Mouse (Mus musculus): ENCODE results near the gene Smurf1. TPM values are rescaled to one million over a fixed set of nuclear protein-coding genes. Genes with fewer than 3 reads are reported as not detected.
A peak's percentile ranks its signal among the peaks of the same experiment; 100 is the strongest.

The Smurf1 gene
- polyA plus RNA-seq, 1 experiment from 2014 or later, result 18.0 TPM

DNA sequence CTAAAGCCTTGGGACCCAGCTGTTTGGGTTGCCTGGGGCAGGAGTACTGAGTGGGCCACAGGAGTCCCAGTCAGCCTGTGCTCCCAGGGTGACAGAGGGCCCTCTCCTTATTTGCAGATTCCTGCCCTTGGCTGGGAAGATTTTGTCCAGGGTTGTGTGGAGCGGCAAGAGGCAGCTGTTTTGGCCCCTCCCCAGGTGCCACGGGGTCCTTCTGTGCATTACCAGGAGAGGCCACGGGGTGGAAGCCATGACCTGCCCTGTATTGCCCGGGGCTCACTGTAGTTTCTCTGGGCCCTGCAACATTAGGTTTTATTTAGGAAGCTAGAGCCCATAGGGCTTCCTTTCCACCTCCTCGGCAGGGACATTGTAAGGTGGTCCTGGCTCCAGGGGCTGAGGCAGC is 111.7 kb downstream of the Smurf1 start:
- peaks cover 0 to 2% of the 10 kb centered on the region in 2 experiments; a peak in 2 of 4 replicates for H3K4me1 ChIP-seq (ENCODE audit: control insufficient read depth in 2 of 2, insufficient read depth in 2 of 2, low read length in 2 of 2)
- H3K9ac ChIP-seq (ENCODE audit: low read length), result no peak overlapping the region
- H3K27me3 ChIP-seq (ENCODE audit: control insufficient read depth, insufficient read depth, low read length), result no peaks in the 10 kb centered on the region
- H3K9me3 ChIP-seq (ENCODE audit: control insufficient read depth, low read length), result no peaks in the 10 kb centered on the region
- H3K27ac ChIP-seq (replicated peaks in 1 of 2; ENCODE audit: control insufficient read depth in 1 of 2, insufficient read depth in 1 of 2, low read depth in 2 of 2, low read length in 2 of 2), result no peak overlapping the region
- H3K36me3 ChIP-seq (ENCODE audit: control insufficient read depth, insufficient read depth, low read length), result peaks cover 99% of the 10 kb centered on the region
- 86% methylated on average over 5 of the region's 5 CpGs for WGBS
- H3K4me3 ChIP-seq (ENCODE audit: control insufficient read depth in 1 of 2, insufficient read depth in 1 of 2, low read depth in 1 of 2, low read length in 2 of 2), result no peak overlapping the region
- ATAC-seq (ENCODE audit: insufficient number of reproducible peaks, insufficient read depth, low FRiP score, low read depth), result no peak
- no peak overlapping the region for H3K4me2 ChIP-seq (ENCODE audit: low read length)

DNA sequence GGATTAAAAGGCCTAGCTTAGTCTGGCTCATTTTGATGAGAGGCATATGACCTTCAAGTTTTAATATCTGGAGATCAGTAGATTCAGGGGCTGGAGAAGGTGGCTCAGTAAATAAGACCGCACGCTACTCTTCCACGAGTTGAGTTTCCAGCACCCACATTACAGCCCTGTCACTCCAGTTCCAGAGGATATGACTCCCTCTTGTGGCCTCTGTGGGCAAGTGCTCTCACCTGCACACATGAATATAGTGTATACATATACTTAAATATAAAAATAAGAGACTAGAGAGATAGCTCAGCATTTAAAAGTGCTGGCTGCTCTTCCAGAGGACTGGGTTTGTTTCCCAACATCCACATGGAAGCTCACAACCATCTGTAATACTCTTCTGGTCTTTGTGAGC is 113.8 kb downstream of the Smurf1 start:
- ATAC-seq (ENCODE audit: insufficient number of reproducible peaks, insufficient read depth, low FRiP score, low read depth), result no peak
- H3K4me3 ChIP-seq (ENCODE audit: control insufficient read depth in 1 of 2, insufficient read depth in 1 of 2, low read depth in 1 of 2, low read length in 2 of 2), result no peak overlapping the region
- H3K36me3 ChIP-seq (ENCODE audit: control insufficient read depth, insufficient read depth, low read length), result peaks cover 100% of the 10 kb centered on the region
- no peaks in the 10 kb centered on the region for H3K9me3 ChIP-seq (ENCODE audit: control insufficient read depth, low read length)
- H3K4me1 ChIP-seq (ENCODE audit: control insufficient read depth in 2 of 2, insufficient read depth in 2 of 2, low read length in 2 of 2), result peaks cover 0 to 2% of the 10 kb centered on the region in 2 experiments; a peak in 2 of 4 replicates
- no peaks in the 10 kb centered on the region for H3K27me3 ChIP-seq (ENCODE audit: control insufficient read depth, insufficient read depth, low read length)
- WGBS, result 91% methylated on average over 3 of the region's 3 CpGs
- no peak overlapping the region for H3K27ac ChIP-seq (replicated peaks in 1 of 2; ENCODE audit: control insufficient read depth in 1 of 2, insufficient read depth in 1 of 2, low read depth in 2 of 2, low read length in 2 of 2)
- no peak overlapping the region for H3K4me2 ChIP-seq (ENCODE audit: low read length)
- no peak overlapping the region for H3K9ac ChIP-seq (ENCODE audit: low read length)

DNA sequence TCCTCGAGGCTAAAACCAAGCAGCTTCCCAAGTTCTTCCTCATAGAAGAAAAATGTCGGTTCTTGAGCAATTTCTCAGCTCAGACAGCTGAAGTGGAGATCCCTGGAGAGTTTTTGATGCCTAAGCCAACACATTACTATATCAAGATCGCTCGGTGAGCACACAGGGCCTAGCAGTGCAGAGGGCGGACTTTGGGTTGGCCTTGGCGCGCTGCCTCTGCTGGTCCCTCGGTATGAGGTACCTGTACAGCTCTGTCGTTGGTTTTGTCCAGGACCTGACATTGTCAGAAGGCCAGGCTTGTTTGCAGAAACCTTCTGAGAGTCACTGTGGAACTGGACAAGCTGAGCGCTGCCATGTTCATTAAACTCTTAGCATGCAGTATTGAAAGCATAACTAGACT is 115.7 kb downstream of the Smurf1 start:
- H3K27ac ChIP-seq (replicated peaks in 1 of 2; ENCODE audit: control insufficient read depth in 1 of 2, insufficient read depth in 1 of 2, low read depth in 2 of 2, low read length in 2 of 2), result no peak overlapping the region
- ATAC-seq (ENCODE audit: insufficient number of reproducible peaks, insufficient read depth, low FRiP score, low read depth), result no peak
- WGBS, result 92% methylated on average over 10 of the region's 10 CpGs

DNA sequence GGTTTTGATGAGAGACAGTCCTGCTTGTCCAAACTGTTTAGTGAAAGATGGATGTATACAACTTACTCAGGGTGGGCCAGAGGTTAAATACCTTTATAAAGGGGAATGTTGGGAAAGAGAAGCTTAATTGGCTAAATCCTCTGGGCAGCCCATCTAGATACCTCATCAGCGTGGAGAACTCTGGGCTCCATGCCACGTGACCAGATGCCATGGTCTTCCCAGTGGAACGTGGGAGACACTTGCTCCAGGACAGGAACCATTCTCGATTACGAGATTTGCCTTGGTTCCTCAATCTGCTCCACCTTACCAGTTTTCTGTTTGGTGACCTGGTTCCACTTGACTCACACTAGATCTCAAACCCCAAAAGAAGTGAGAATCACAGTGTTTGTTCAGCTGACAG is 116.9 kb downstream of the Smurf1 start:
- H3K9me3 ChIP-seq (ENCODE audit: control insufficient read depth, low read length), result no peaks in the 10 kb centered on the region
- no peak overlapping the region for H3K4me2 ChIP-seq (ENCODE audit: low read length)
- no peak for ATAC-seq (ENCODE audit: insufficient number of reproducible peaks, insufficient read depth, low FRiP score, low read depth)
- H3K4me3 ChIP-seq (ENCODE audit: control insufficient read depth in 1 of 2, insufficient read depth in 1 of 2, low read depth in 1 of 2, low read length in 2 of 2), result no peak overlapping the region
- no peak overlapping the region for H3K27ac ChIP-seq (replicated peaks in 1 of 2; ENCODE audit: control insufficient read depth in 1 of 2, insufficient read depth in 1 of 2, low read depth in 2 of 2, low read length in 2 of 2)
- no peak overlapping the region for H3K9ac ChIP-seq (ENCODE audit: low read length)
- H3K36me3 ChIP-seq (ENCODE audit: control insufficient read depth, insufficient read depth, low read length), result peaks cover 100% of the 10 kb centered on the region
- H3K4me1 ChIP-seq (ENCODE audit: control insufficient read depth in 2 of 2, insufficient read depth in 2 of 2, low read length in 2 of 2), result no peaks in the 10 kb centered on the region
- H3K27me3 ChIP-seq (ENCODE audit: control insufficient read depth, insufficient read depth, low read length), result no peaks in the 10 kb centered on the region
- WGBS, result 79% methylated on average over 5 of the region's 5 CpGs

More for the DNA sequence above, 115.7 kb downstream of the Smurf1 start:
- Histone ChIP-seq H3K4me2 (ENCODE audit: low read length) (no peak overlapping the region), H3K27me3 (ENCODE audit: control insufficient read depth, insufficient read depth, low read length) (no peaks in the 10 kb centered on the region), H3K9me3 (ENCODE audit: control insufficient read depth, low read length) (no peaks in the 10 kb centered on the region), H3K4me3 (ENCODE audit: control insufficient read depth in 1 of 2, insufficient read depth in 1 of 2, low read depth in 1 of 2, low read length in 2 of 2) (no peak overlapping the region), H3K4me1 (ENCODE audit: control insufficient read depth in 2 of 2, insufficient read depth in 2 of 2, low read length in 2 of 2) (no peaks in the 10 kb centered on the region), H3K36me3 (ENCODE audit: control insufficient read depth, insufficient read depth, low read length) (peaks cover 100% of the 10 kb centered on the region), H3K9ac (ENCODE audit: low read length) (no peak overlapping the region)

DNA sequence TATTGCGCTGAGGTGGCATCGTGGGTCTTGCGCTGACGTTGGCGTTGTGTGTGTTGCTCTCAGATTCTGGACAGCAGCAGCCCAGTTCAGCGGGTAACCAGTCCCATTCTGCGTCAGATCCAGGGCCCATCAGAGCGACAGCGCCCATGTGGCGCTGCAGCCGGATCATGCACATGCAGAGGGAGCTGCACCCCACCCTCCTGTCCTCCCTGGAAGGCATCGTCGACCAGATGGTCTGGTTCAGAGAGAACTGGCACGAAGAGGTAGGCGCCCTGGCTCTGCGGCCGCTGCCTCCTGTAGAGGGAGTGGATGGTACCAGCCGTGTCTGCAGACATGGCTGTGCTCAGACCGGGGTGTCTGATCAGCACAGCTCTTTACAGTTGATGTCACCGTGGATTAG is 120.3 kb downstream of the Smurf1 start:
- ATAC-seq (ENCODE audit: insufficient number of reproducible peaks, insufficient read depth, low FRiP score, low read depth), result no peak
- H3K4me1 ChIP-seq (ENCODE audit: control insufficient read depth in 2 of 2, insufficient read depth in 2 of 2, low read length in 2 of 2), result no peaks in the 10 kb centered on the region
- no peaks in the 10 kb centered on the region for H3K27me3 ChIP-seq (ENCODE audit: control insufficient read depth, insufficient read depth, low read length)
- no peak overlapping the region for H3K4me2 ChIP-seq (ENCODE audit: low read length)
- 96% methylated on average over 20 of the region's 20 CpGs for WGBS
- peaks cover 100% of the 10 kb centered on the region for H3K36me3 ChIP-seq (ENCODE audit: control insufficient read depth, insufficient read depth, low read length)
- no peaks in the 10 kb centered on the region for H3K9me3 ChIP-seq (ENCODE audit: control insufficient read depth, low read length)
- no peak overlapping the region for H3K9ac ChIP-seq (ENCODE audit: low read length)
- H3K27ac ChIP-seq (replicated peaks in 1 of 2; ENCODE audit: control insufficient read depth in 1 of 2, insufficient read depth in 1 of 2, low read depth in 2 of 2, low read length in 2 of 2), result no peak overlapping the region
- H3K4me3 ChIP-seq (ENCODE audit: control insufficient read depth in 1 of 2, insufficient read depth in 1 of 2, low read depth in 1 of 2, low read length in 2 of 2), result no peak overlapping the region

DNA sequence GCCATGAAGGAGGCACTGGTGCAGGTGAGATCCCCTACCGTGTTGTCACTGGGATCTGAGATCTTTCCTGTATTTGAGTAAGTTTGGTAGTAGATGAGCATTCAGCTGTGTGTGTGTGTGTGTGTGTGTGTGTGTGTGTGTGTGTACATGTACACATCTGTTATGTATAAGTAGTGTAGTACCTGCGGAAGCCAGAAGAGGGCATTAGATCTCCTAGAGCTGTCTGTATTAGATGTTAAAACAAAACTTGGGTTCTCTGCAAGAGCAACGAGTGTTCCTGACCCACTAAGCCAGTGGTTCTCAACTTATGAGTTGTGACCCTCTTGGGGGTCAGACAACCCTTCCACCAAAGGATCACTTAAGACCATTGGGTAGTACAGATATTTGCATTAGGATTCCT is 129.5 kb downstream of the Smurf1 start:
- Histone ChIP-seq H3K9me3 (ENCODE audit: control insufficient read depth, low read length) (no peaks in the 10 kb centered on the region), H3K27me3 (ENCODE audit: control insufficient read depth, insufficient read depth, low read length) (no peaks in the 10 kb centered on the region), H3K27ac (replicated peaks in 1 of 2; ENCODE audit: control insufficient read depth in 1 of 2, insufficient read depth in 1 of 2, low read depth in 2 of 2, low read length in 2 of 2) (no peak overlapping the region), H3K9ac (ENCODE audit: low read length) (no peak overlapping the region), H3K4me3 (ENCODE audit: control insufficient read depth in 1 of 2, insufficient read depth in 1 of 2, low read depth in 1 of 2, low read length in 2 of 2) (no peak overlapping the region), H3K4me1 (ENCODE audit: control insufficient read depth in 2 of 2, insufficient read depth in 2 of 2, low read length in 2 of 2) (no peaks in the 10 kb centered on the region), H3K36me3 (ENCODE audit: control insufficient read depth, insufficient read depth, low read length) (peaks cover 100% of the 10 kb centered on the region), H3K4me2 (ENCODE audit: low read length) (no peak overlapping the region)
- no peak for ATAC-seq (ENCODE audit: insufficient number of reproducible peaks, insufficient read depth, low FRiP score, low read depth)
- 87% methylated on average over 3 of the region's 3 CpGs for whole genome bisulfite sequencing

DNA sequence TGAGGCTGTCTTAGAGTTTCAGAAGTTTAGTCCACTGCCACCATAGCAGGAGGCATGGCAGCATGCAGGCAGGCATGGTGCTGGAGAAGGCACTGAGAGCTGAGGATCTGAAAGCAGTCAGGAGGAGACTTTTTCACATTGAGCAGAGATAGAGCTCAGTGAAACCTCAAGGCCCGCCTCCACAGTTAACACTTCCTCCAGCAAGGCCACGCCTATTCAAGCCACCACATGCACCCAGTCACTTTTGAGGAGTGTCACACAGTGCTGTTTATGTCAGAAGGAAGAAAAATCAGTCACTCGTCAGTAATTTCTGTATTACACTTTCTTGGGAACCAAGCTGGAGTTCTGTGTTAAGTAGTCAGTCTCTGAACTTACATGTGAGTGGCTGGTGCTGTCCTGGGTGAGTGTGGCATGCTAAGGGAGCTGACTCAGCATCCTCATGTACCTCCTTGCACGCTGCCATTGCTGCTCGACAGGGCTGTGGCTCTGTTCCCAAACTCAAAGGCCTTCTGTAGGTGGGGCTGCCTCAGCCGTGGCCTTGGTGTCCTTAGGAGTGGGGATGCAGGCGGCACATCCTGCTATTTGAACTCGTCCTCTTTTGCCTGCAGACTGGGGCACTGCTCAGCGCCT is 133.7 kb downstream of the Smurf1 start:
- H3K36me3 ChIP-seq (ENCODE audit: control insufficient read depth, insufficient read depth, low read length), result peaks cover 100% of the 10 kb centered on the region
- no peak overlapping the region for H3K4me2 ChIP-seq (ENCODE audit: low read length)
- no peak overlapping the region for H3K27ac ChIP-seq (replicated peaks in 1 of 2; ENCODE audit: control insufficient read depth in 1 of 2, insufficient read depth in 1 of 2, low read depth in 2 of 2, low read length in 2 of 2)
- no peak for ATAC-seq (ENCODE audit: insufficient number of reproducible peaks, insufficient read depth, low FRiP score, low read depth)
- WGBS, result 84% methylated on average over 9 of the region's 9 CpGs
- no peaks in the 10 kb centered on the region for H3K9me3 ChIP-seq (ENCODE audit: control insufficient read depth, low read length)
- no peaks in the 10 kb centered on the region for H3K4me1 ChIP-seq (ENCODE audit: control insufficient read depth in 2 of 2, insufficient read depth in 2 of 2, low read length in 2 of 2)
- H3K9ac ChIP-seq (ENCODE audit: low read length), result no peak overlapping the region
- H3K4me3 ChIP-seq (ENCODE audit: control insufficient read depth in 1 of 2, insufficient read depth in 1 of 2, low read depth in 1 of 2, low read length in 2 of 2), result no peak overlapping the region
- H3K27me3 ChIP-seq (ENCODE audit: control insufficient read depth, insufficient read depth, low read length), result no peaks in the 10 kb centered on the region

DNA sequence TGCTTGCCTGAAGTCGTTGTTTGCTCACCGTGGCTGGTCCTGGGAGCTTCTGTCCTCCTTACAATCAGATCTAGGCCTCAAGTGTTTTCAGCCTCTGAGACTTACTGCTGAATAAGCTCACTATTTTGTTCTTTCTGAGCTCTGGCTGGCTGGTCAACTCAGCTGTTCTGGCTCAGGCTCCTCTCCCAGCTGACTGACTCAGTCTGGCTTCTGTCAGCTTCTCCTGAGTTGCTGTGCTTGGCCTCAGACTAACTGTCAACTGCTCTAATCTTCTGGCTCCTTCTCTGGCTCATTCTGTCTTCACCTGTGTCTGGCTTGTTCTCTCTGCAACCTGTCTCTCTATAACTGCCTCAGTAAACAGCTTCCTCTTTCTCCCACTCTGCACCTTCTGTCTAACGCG is 136.0 kb downstream of the Smurf1 start:
- no peaks in the 10 kb centered on the region for H3K27me3 ChIP-seq (ENCODE audit: control insufficient read depth, insufficient read depth, low read length)
- WGBS, result 81% methylated on average over 4 of the region's 4 CpGs
- peaks cover 100% of the 10 kb centered on the region for H3K36me3 ChIP-seq (ENCODE audit: control insufficient read depth, insufficient read depth, low read length)
- H3K4me3 ChIP-seq (ENCODE audit: control insufficient read depth in 1 of 2, insufficient read depth in 1 of 2, low read depth in 1 of 2, low read length in 2 of 2), result no peak overlapping the region
- no peak overlapping the region for H3K9ac ChIP-seq (ENCODE audit: low read length)
- ATAC-seq (ENCODE audit: insufficient number of reproducible peaks, insufficient read depth, low FRiP score, low read depth), result 0 out of 2 replicates have a peak, but pooled peaks have one; percentile 23
- H3K4me2 ChIP-seq (ENCODE audit: low read length), result no peak overlapping the region
- H3K27ac ChIP-seq (replicated peaks in 1 of 2; ENCODE audit: control insufficient read depth in 1 of 2, insufficient read depth in 1 of 2, low read depth in 2 of 2, low read length in 2 of 2), result no peak overlapping the region
- H3K9me3 ChIP-seq (ENCODE audit: control insufficient read depth, low read length), result no peaks in the 10 kb centered on the region
- no peaks in the 10 kb centered on the region for H3K4me1 ChIP-seq (ENCODE audit: control insufficient read depth in 2 of 2, insufficient read depth in 2 of 2, low read length in 2 of 2)

Measured in heart, embryonic 14.5 days (tissue).